Mouse (Mus musculus) limb, embryonic 12.5 days (tissue): ENCODE measurements around the gene Ptf1a. TPM values are rescaled to one million over a fixed set of nuclear protein-coding genes. Genes with fewer than 3 reads are reported as not detected.

Source experiments
- ATAC-seq: fragments of 200-750 bp; cut with Nextera tagmentation; 2 replicates; pipeline ENCODE4 v1.8.0; 2017; ENCODE audit warnings: low read depth, moderate TSS enrichment; ENCODE audit not compliant: insufficient number of reproducible peaks, insufficient read depth, low FRiP score, low TSS enrichment
- H3K27ac ChIP-seq: fragments of 300-500 bp; sonication (generic); 2 replicates; pipeline ENCODE4 v1.5.1; 2016; ENCODE audit warnings: mild to moderate bottlenecking, moderate library complexity
- H3K27me3 ChIP-seq: fragments of 300-500 bp; sonication (generic); 2 replicates; pipeline ENCODE4 v1.6.1; 2016; ENCODE audit warnings: mild to moderate bottlenecking, moderate library complexity
- H3K36me3 ChIP-seq: fragments of 300-500 bp; sonication (generic); 2 replicates; pipeline ENCODE4 v1.6.1; 2016; ENCODE audit warnings: mild to moderate bottlenecking, moderate library complexity
- H3K4me1 ChIP-seq: fragments of 300-500 bp; sonication (generic); replicated peaks from 2 replicates; pipeline ENCODE4 v1.6.1; 2016
- H3K4me2 ChIP-seq: fragments of 300-500 bp; sonication (generic); 2 replicates; pipeline ENCODE4 v1.6.1; 2016; ENCODE audit warnings: mild to moderate bottlenecking, moderate library complexity
- H3K4me3 ChIP-seq: fragments of 300-500 bp; sonication (generic); replicated peaks from 2 replicates; pipeline ENCODE4 v1.5.1; 2016; ENCODE audit warnings: mild to moderate bottlenecking
- H3K9ac ChIP-seq: fragments of 300-500 bp; sonication (generic); replicated peaks from 2 replicates; pipeline ENCODE4 v1.6.1; 2016; ENCODE audit warnings: mild to moderate bottlenecking, moderate library complexity
- H3K9me3 ChIP-seq: fragments of 300-500 bp; sonication (generic); 2 replicates; pipeline ENCODE4 v1.6.1; 2016; ENCODE audit warnings: mild to moderate bottlenecking, moderate library complexity
- WGBS: fragments of 180-500 bp; shearing (Covaris S2); methylation state at CpG from one replicate; pipeline ENCODE4 v1.1.7; 2016; 5-methylcytosine and 5-hydroxymethylcytosine counted together
- polyA plus RNA-seq: library from polyadenylated mRNA; unstranded; fragments of >200 nt; fragmentation: Nextera tagmentation; extraction: Ambion mirVana; gene quantifications from 2 replicates; pipeline ENCODE4 v1.2.1, GENCODE M21; 2016

The Ptf1a gene
- polyA plus RNA-seq, result not detected in 2 replicates

DNA sequence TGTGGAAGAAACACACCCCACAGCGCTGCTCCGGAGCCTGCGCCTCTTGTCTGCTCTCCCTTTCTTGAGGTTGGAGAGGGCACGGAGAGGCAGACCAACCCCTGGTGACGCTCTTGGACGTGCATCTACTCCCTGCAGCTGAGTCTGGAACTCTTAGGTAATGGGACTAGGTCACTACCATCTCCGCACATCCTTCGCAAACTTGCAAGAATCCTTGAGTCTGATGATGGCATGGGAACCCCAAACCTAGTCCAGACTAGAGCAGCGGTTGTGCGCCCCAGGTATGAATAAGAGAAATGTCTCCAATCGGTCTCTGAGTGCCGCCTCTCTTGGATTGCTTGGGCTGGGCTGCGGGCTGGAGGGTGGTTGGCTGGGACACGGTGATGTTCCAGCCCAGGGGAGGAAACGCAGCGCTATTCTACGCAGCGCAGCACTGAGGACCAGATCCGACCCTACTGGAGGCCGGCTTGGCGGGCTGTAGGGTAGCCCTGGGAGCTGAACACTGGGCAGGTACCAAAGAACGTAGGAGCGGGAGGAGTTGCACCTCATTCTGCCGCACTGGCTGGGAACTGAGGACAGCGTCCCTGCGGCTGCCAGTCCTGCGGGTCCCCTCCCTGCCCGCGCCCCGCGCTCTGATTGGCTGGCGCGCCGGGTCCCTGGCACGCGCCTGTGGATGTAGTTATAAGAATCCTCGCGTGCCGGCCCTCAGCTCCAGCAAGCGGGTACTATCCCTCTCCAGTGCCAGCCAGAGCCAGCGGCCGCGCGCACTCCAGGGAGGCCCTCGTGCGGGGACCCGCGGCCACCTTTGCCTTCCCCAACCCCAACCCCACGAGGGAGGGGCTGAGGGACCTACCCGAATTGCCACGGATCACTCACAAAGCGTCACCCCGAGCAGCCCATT lies at the start of gene Ptf1a:
TSS of gene Ptf1a (plus strand) at position 733 of the 901 bp plus-strand sequence.
- H3K9ac ChIP-seq, result 0 out of 2 replicates have a peak within 1 kb of the TSS, but pooled peaks have one; percentile 18

DNA sequence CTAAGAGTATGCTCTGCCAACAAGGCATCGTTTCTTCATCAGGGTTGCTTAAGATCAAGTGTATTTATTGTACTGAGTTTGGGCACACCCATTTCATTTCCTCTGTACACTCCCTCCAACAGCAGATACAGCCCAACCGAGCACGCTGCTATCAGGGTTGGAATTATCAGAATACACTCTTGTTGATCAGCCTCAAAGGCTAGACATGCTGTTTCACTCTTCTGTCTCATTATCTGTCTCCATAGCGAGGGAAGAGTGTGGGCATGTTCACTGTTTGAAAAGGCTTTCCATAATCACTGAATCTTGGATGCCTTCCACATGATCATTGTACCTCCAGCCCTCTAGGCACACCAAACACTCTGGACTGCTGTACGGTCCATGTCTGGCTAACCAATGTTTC lies 40.1 kb upstream of the Ptf1a start:
- Histone ChIP-seq H3K4me2 (no peak overlapping the region), H3K4me3 (no peak overlapping the region), H3K27me3 (no peaks in the 10 kb centered on the region), H3K4me1 (peaks cover 4% of the 10 kb centered on the region), H3K9me3 (no peaks in the 10 kb centered on the region), H3K9ac (no peak overlapping the region), H3K27ac (no peak overlapping the region), H3K36me3 (no peaks in the 10 kb centered on the region)
- WGBS, result 90% methylated on average over 5 of the region's 5 CpGs
- no peak for ATAC-seq

More for the DNA sequence above, at the start of gene Ptf1a:
- Histone ChIP-seq H3K36me3 (no peaks in the 10 kb centered on the region), H3K4me3 (peak within 1 kb of the TSS; percentile 33), H3K9me3 (no peaks in the 10 kb centered on the region), H3K4me1 (peaks cover 30% of the 10 kb centered on the region), H3K27ac (no peak within 1 kb of the TSS), H3K4me2 (peak within 1 kb of the TSS; percentile 54), H3K27me3 (peaks cover 97% of the 10 kb centered on the region)
- 2% methylated on average over 52 of the region's 53 CpGs for WGBS
- peak; percentile 26; the same call in 1 of the 2 replicates for ATAC-seq

GRCm38 (mm10) chr2:19406531-19406930 lies 38.9 kb upstream of the Ptf1a start:
- Histone ChIP-seq H3K9me3 (no peaks in the 10 kb centered on the region), H3K4me3 (no peak overlapping the region), H3K4me1 (peaks cover 4% of the 10 kb centered on the region), H3K36me3 (no peaks in the 10 kb centered on the region), H3K4me2 (no peak overlapping the region), H3K9ac (no peak overlapping the region), H3K27ac (no peak overlapping the region), H3K27me3 (no peaks in the 10 kb centered on the region)
- ATAC-seq, result no peak
- 29% methylated on average over 3 of the region's 3 CpGs for WGBS

DNA sequence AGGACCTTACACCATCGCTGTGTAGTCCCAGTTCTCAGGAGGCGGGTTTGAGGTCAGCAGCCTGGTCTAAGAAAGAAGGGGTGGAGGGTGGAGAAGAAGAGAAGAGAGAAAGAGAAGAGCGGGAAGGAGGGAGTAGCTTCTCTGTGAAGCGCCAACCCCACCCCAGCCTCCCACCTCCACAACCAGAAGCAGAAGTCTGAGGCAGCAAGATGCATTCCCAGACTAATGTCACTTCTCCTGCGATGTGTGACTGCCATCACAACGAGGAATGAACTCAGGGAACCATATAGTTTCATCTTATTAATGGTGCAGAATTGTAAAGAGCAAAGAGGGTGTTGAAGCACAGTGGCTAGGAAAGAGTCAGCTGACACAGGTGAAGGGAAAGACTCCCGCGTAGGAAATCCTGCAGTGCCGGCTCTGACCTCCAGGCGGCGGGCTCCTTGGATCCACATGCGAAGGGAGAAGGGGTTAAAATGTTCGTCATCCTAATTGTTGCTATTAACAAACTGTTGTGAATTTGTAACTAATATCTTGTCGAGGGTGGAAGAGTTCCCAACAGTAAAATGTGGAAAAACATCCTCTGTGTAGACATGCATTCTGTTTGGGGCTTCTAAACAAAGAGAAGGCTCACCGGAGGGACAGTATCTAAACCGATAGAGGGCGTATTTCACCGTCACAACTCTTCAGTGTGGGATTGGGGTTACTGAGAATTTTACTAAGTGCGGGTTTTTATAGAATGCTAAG lies 31.1 kb upstream of the Ptf1a start:
- WGBS, result 19% methylated on average over 19 of the region's 19 CpGs

GRCm38 (mm10) chr2:19415063-19415521 lies 30.4 kb upstream of the Ptf1a start:
- no peak overlapping the region for H3K27ac ChIP-seq
- H3K36me3 ChIP-seq, result no peaks in the 10 kb centered on the region
- whole genome bisulfite sequencing, result 4% methylated on average over 6 of the region's 6 CpGs
- peak overlapping the region; percentile 42 for H3K4me2 ChIP-seq
- no peaks in the 10 kb centered on the region for H3K4me1 ChIP-seq
- H3K9me3 ChIP-seq, result no peaks in the 10 kb centered on the region
- no peak for ATAC-seq
- peaks cover 32% of the 10 kb centered on the region for H3K27me3 ChIP-seq
- no peak overlapping the region for H3K9ac ChIP-seq
- H3K4me3 ChIP-seq, result no peak overlapping the region

More for the DNA sequence above, 31.1 kb upstream of the Ptf1a start:
- H3K4me3 ChIP-seq, result 0 out of 2 replicates have a peak overlapping the region, but pooled peaks have one; percentile 8
- no peaks in the 10 kb centered on the region for H3K9me3 ChIP-seq
- peaks cover 25% of the 10 kb centered on the region for H3K27me3 ChIP-seq
- no peak overlapping the region for H3K9ac ChIP-seq
- no peaks in the 10 kb centered on the region for H3K4me1 ChIP-seq
- H3K27ac ChIP-seq, result no peak overlapping the region
- H3K36me3 ChIP-seq, result no peaks in the 10 kb centered on the region
- H3K4me2 ChIP-seq, result peak overlapping the region; percentile 42
- no peak for ATAC-seq

DNA sequence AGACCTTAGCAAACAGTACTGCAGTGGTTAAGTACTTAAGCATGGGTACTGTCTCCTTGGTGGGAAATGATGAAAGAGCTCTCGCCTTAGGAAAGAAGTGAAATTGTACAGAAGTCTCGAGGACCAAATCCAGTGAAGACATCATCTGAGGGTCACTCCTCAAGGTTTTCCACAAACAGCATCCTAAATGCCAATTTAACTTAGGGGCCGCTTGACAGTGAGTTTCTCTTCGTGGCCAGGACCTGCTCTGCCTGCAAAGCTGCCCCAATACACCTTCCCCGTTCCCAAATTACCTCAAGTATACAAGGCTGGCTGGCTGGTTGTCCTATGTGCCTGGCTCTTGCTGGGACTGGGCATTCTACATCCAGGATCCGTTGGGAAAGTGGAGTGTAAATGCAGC lies 29.4 kb upstream of the Ptf1a start:
- WGBS, result 66% methylated on average over 6 of the region's 6 CpGs
- no peak for ATAC-seq

DNA sequence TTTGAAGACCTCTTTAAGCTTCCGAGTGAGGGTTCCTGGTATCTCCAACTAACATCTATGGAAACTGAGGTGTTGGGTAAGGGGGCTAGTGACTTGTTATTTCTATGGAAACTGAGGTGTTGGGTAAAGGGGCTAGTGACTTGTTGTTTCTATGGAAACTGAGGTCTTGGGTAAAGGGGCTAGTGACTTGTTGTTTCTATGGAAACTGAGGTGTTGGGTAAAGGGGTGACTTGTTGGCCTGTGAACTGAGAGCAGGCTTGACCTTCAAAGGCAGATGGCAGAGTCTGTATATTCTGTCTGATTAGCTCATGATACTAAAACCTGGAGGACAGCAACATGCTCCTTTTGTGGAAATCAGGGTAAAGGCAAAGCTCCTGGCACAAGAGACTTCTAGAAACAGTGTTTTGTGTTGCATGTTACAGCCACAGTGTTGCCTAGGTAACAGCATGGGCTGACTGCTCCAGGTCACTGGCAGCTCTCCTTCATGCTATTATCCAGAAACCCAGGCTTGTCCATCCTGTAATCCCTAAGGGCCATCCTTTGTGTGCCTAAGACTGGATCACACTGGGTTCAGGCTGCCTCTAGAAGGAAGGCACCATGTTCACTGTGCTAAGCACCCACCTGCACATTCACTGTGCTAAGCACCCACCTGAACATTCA lies 25.6 kb upstream of the Ptf1a start:
- H3K36me3 ChIP-seq, result no peaks in the 10 kb centered on the region
- 70% methylated on average over 1 of the region's 1 CpGs for WGBS
- ATAC-seq, result no peak
- H3K9ac ChIP-seq, result no peak overlapping the region
- H3K9me3 ChIP-seq, result no peaks in the 10 kb centered on the region
- H3K4me3 ChIP-seq, result no peak overlapping the region
- H3K27ac ChIP-seq, result no peak overlapping the region
- peaks cover 59% of the 10 kb centered on the region for H3K27me3 ChIP-seq
- no peaks in the 10 kb centered on the region for H3K4me1 ChIP-seq
- H3K4me2 ChIP-seq, result no peak overlapping the region

More for the DNA sequence above, 29.4 kb upstream of the Ptf1a start:
- Histone ChIP-seq H3K36me3 (no peaks in the 10 kb centered on the region), H3K4me3 (no peak overlapping the region), H3K27me3 (peaks cover 37% of the 10 kb centered on the region), H3K9ac (no peak overlapping the region), H3K4me1 (no peaks in the 10 kb centered on the region), H3K27ac (no peak overlapping the region), H3K9me3 (no peaks in the 10 kb centered on the region), H3K4me2 (no peak overlapping the region)

DNA sequence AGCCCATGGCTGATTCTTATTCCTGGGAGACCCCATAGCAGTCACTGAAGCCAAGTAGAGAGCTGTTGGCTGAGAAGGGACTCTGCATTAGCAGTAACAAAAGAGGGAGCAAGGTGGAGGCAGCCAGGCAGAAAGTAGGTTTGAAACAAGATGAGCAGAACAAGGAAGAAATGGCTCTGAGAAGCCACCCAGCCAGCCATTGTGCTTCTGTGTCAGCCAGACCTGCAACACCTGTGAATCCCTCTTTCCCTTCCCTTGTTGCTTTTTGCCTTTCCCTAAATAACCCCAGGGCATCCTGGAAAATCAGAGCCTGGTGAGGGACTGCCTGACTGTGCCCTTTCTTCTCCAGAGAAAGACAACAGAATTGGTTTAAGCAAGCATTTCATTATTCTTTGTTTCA lies 23.2 kb upstream of the Ptf1a start:
- Histone ChIP-seq H3K4me1 (no peaks in the 10 kb centered on the region), H3K4me3 (no peak overlapping the region), H3K27me3 (peaks cover 63% of the 10 kb centered on the region)

DNA sequence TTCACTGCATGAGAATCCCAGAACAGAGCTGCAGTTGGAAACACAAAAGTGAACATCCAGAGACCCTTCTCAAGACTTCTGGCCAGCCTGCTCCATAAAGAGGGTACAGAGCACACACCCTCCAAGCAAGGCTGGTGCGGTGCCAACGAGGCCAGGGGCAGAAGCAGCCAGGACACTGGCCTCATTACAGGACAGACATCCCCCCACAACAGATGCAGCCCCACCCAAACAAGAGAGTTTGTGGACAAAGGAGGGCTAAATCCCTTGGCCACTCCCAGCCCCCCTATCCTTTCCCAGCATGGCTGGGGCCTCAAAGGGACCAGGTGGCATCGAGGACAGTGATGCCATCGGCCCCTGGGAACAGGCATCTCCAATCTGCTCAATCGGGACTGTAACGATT lies 22.4 kb upstream of the Ptf1a start:
- 80% methylated on average over 6 of the region's 6 CpGs for WGBS
- no peak for ATAC-seq

More for the DNA sequence above, 23.2 kb upstream of the Ptf1a start:
- Histone ChIP-seq H3K4me2 (no peak overlapping the region), H3K9me3 (no peaks in the 10 kb centered on the region), H3K36me3 (no peaks in the 10 kb centered on the region), H3K9ac (no peak overlapping the region), H3K27ac (no peak overlapping the region)
- no peak for ATAC-seq

DNA sequence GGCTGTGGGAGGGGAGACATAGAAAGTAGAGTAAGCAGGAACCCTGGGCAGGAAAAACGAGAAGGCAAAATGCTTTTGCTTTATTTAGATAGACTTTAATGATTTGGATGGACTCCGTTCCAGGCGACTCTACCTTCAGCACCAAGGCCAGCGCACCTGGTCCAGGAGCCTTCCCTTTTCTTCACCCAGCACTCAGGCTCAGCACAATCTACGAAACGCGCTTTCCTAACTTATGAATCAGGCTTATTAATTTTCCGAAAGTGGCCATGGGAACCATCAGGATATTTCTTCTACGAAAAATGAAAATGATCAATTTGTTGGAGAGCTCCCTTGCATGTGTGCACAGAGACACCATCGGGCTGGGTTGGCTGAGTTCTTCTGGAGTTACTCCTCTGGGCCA lies 16.4 kb upstream of the Ptf1a start:
- ATAC-seq, result no peak
- H3K4me3 ChIP-seq, result no peak overlapping the region
- H3K27me3 ChIP-seq, result peaks cover 84% of the 10 kb centered on the region
- H3K9me3 ChIP-seq, result no peaks in the 10 kb centered on the region; the same call in 1 of the 2 replicates
- no peak overlapping the region for H3K27ac ChIP-seq
- 7% methylated on average over 10 of the region's 10 CpGs for WGBS
- no peak overlapping the region for H3K9ac ChIP-seq
- H3K4me1 ChIP-seq, result peaks cover 13% of the 10 kb centered on the region; the same call in 1 of the 2 replicates
- H3K4me2 ChIP-seq, result no peak overlapping the region
- H3K36me3 ChIP-seq, result no peaks in the 10 kb centered on the region

More for the DNA sequence above, 22.4 kb upstream of the Ptf1a start:
- H3K9ac ChIP-seq, result no peak overlapping the region
- H3K36me3 ChIP-seq, result no peaks in the 10 kb centered on the region
- no peak overlapping the region for H3K27ac ChIP-seq
- peaks cover 67% of the 10 kb centered on the region for H3K27me3 ChIP-seq
- no peak overlapping the region for H3K4me2 ChIP-seq
- H3K4me3 ChIP-seq, result no peak overlapping the region
- no peaks in the 10 kb centered on the region for H3K9me3 ChIP-seq
- H3K4me1 ChIP-seq, result no peaks in the 10 kb centered on the region
